18 mouse cellular contexts compared by ENCODE assay signal in the genomic region with DNA sequence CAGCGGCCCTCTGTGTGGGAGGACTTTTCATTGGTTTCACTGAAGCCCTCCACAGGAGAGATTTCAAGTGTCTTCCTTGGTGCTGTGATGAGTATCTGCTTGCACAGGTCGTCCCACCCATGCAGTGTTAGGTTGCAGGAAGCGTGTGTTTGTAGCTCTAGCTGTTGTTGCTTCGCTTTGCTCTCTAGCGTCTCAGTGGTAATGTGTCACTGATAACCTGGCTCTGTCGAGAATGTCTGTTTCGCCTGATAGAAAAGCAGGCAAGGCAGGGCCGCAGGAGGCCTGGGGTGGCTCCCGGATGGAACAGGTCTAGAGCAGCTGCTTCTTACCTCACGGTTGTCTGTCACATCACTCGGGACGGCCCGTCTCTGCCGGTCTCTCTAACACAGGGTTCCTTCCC. TPM values are rescaled to one million over a fixed set of nuclear protein-coding genes. Genes with fewer than 3 reads are reported as not detected.
DNase-seq lines count a peak whose midpoint lies in the region; ATAC-seq and TF ChIP-seq lines count a peak whose summit lies in the region.
"Had no signal": no experiment of that assay in that cellular context is flagged by ENCODE, and none has a peak within 500 bp of the region (broad histone marks: within the 10 kb centered on the region; RNA-seq: fewer than 3 reads in every experiment).

No protein-coding gene starts in this region.

- no peaks in the 10 kb centered on the region for H3K27me3 ChIP-seq in heart, embryonic 13.5 days (replicated peaks)
- no peaks in the 10 kb centered on the region for H3K27me3 ChIP-seq in spleen, adult 2 months (ENCODE audit: control insufficient read depth, insufficient read depth, low read length)
- H3K27me3 ChIP-seq: embryonic facial prominence, embryonic 12.5 days had no signal

- H3K4me3 ChIP-seq in heart, embryonic 13.5 days = no peak overlapping the region
- no peak overlapping the region for H3K4me3 ChIP-seq in spleen, adult 2 months (ENCODE audit: extremely low read depth, insufficient read depth, insufficient read length)
- H3K4me3 ChIP-seq: embryonic facial prominence, embryonic 12.5 days had no signal

- no peak for TF ChIP-seq POLR2A in spleen, adult 2 months (IDR thresholded peaks at IDR 0.05; ENCODE audit: low read depth, low read length)

- H3K27ac ChIP-seq in heart, embryonic 13.5 days (replicated peaks) = peak overlapping the region; percentile 3; the same call in 1 of the 2 replicates
- peak overlapping the region; percentile 52; the same call in 1 of the 2 replicates for H3K27ac ChIP-seq in spleen, adult 2 months (ENCODE audit: insufficient read depth, low read length)
- H3K27ac ChIP-seq: embryonic facial prominence, embryonic 12.5 days had no signal

- peak overlapping the region; percentile 27; the same call in 1 of the 2 replicates for H3K4me2 ChIP-seq in heart, embryonic 13.5 days
- H3K4me2 ChIP-seq: embryonic facial prominence, embryonic 12.5 days had no signal

- no peak for ATAC-seq in heart, embryonic 13.5 days (ENCODE audit: extremely low read depth, insufficient number of reproducible peaks, low FRiP score, low TSS enrichment)
- ATAC-seq in inflammation-experienced regulatory T-cells, adult 6 months = no peak
- ATAC-seq: forebrain, embryonic 16.5 days had no signal

- no peaks in the 10 kb centered on the region for H3K9me3 ChIP-seq in heart, embryonic 13.5 days
- H3K9me3 ChIP-seq: embryonic facial prominence, embryonic 12.5 days had no signal

- no peak for TF ChIP-seq CTCF in spleen, adult 2 months (IDR thresholded peaks at IDR 0.05; ENCODE audit: extremely low read depth, insufficient read depth, insufficient read length, insufficient replicate concordance)

- DNase-seq in heart, adult 18-20 months = no peak
- DNase-seq in c-Kit-negative CD71-positive TER-119-positive erythroid progenitor cells, embryonic 14.5 days (ENCODE audit: low read depth, low spot score) = peak; percentile 79
- DNase-seq in liver = peak; percentile 91
- no peak for DNase-seq in spleen, adult 2 months (ENCODE audit: low read depth in 1 of 2, low spot score in 2 of 2)
- DNase-seq in right cerebral cortex, postnatal 4 days = no peak
- DNase-seq: cerebellum, adult 11-12 months; gastrocnemius, postnatal 14 days; kidney, adult 18-20 months; lung, postnatal 10 days; right cerebral cortex, postnatal 25 days; thymus, postnatal 14 days had no signal

- H3K36me3 ChIP-seq in heart, embryonic 13.5 days = peaks cover 100% of the 10 kb centered on the region
- peaks cover 24% of the 10 kb centered on the region for H3K36me3 ChIP-seq in spleen, adult 2 months (ENCODE audit: control insufficient read depth, insufficient read depth, low read length)

- H3K9ac ChIP-seq in heart, embryonic 13.5 days = no peak overlapping the region
- H3K9ac ChIP-seq: embryonic facial prominence, embryonic 12.5 days had no signal

- peaks cover 60% of the 10 kb centered on the region for H3K4me1 ChIP-seq in heart, embryonic 13.5 days
- H3K4me1 ChIP-seq in spleen, adult 2 months (ENCODE audit: control insufficient read depth, insufficient read depth, insufficient read length) = no peaks in the 10 kb centered on the region
- H3K4me1 ChIP-seq: embryonic facial prominence, embryonic 12.5 days had no signal

- WGBS in heart, embryonic 13.5 days = 48% methylated on average over 14 of the region's 14 CpGs
- WGBS in spleen, adult 2 months = 78% methylated on average over 14 of the region's 14 CpGs

RNA-seq across cellular contexts. Expression of a gene that starts 28.2 kb away (rescaled TPM):
- polyA plus RNA-seq in heart, embryonic 13.5 days (2015; fragmentation: Nextera tagmentation; extraction: Ambion mirVana) = 7.0 and 8.3 TPM in 2 replicates
- total RNA-seq in heart, adult 18-20 months (2021) = 10 to 100 TPM; 14.8 to 19.6 TPM
- 42.9 and 43.2 TPM in 2 replicates for polyA plus RNA-seq in spleen, adult 2 months (2012; rRNA removed)
- polyA plus RNA-seq in inflammation-experienced regulatory T-cells, adult 6 months (2017; shearing (Covaris generic)) = 1 to 10 TPM; 3.0 to 4.1 (median 3.1) TPM

RNA-seq across cellular contexts. Expression of a gene that starts 29.1 kb away (rescaled TPM):
- not detected in 2 replicates for polyA plus RNA-seq in heart, embryonic 13.5 days (2015; fragmentation: Nextera tagmentation; extraction: Ambion mirVana)
- not detected for total RNA-seq in heart, adult 18-20 months (2021)
- polyA plus RNA-seq in spleen, adult 2 months (2012; rRNA removed) = 0.02 TPM in 1 of 2 replicates, not detected in the other
- polyA plus RNA-seq in inflammation-experienced regulatory T-cells, adult 6 months (2017; shearing (Covaris generic)) = not detected
- total RNA-seq: heart, postnatal 25 days; neutrophil, adult 5-6 weeks had no signal
- polyA plus RNA-seq: forebrain, embryonic 16.5 days; midbrain, postnatal 0 days had no signal

Comparison
In these comparisons a context has a peak if more than half of its experiments do, and no peak if none do; other contexts are left out.
1. DNase-seq: peak in c-Kit-negative CD71-positive TER-119-positive erythroid progenitor cells, embryonic 14.5 days (single experiment) and liver (single experiment); none in heart, adult 18-20 months (0 of 2), spleen, adult 2 months (0 of 2) and right cerebral cortex, postnatal 4 days (single experiment).